Mouse (Mus musculus) stomach, embryonic 15.5 days (tissue): ENCODE data around the gene Synj1. TPM values are rescaled to one million over a fixed set of nuclear protein-coding genes. Genes with fewer than 3 reads are reported as not detected.

Experiments
- ATAC-seq: fragments of 200-750 bp; cut with Nextera tagmentation; 2 replicates; pipeline ENCODE4 v1.8.0; 2017; ENCODE audit warnings: low read depth, moderate number of reproducible peaks, moderate TSS enrichment; ENCODE audit not compliant: insufficient read depth, low FRiP score
- H3K27ac ChIP-seq: fragments of 300-500 bp; sonication (generic); 2 replicates; pipeline ENCODE4 v1.5.1; 2015; ENCODE audit warnings: mild to moderate bottlenecking, inconsistent platforms
- H3K27me3 ChIP-seq: fragments of 300-500 bp; sonication (generic); replicated peaks from 2 replicates; pipeline ENCODE4 v1.6.1; 2015; ENCODE audit warnings: inconsistent platforms
- H3K36me3 ChIP-seq: fragments of 300-500 bp; sonication (generic); 2 replicates; pipeline ENCODE4 v1.6.1; 2015; ENCODE audit warnings: inconsistent platforms
- H3K4me1 ChIP-seq: fragments of 300-500 bp; sonication (generic); 2 replicates; pipeline ENCODE4 v1.6.1; 2015; ENCODE audit warnings: inconsistent platforms
- H3K4me2 ChIP-seq: fragments of 300-500 bp; sonication (generic); 2 replicates; pipeline ENCODE4 v1.6.1; 2015; ENCODE audit warnings: mild to moderate bottlenecking, inconsistent platforms
- H3K4me3 ChIP-seq: fragments of 300-500 bp; sonication (generic); replicated peaks from 2 replicates; pipeline ENCODE4 v1.5.1; 2015; ENCODE audit warnings: inconsistent platforms
- H3K9ac ChIP-seq: fragments of 300-500 bp; sonication (generic); 2 replicates; pipeline ENCODE4 v1.6.1; 2015; ENCODE audit warnings: inconsistent platforms
- H3K9me3 ChIP-seq: fragments of 300-500 bp; sonication (generic); 2 replicates; pipeline ENCODE4 v1.6.1; 2016; ENCODE audit warnings: inconsistent platforms
- WGBS: fragments of 180-500 bp; shearing (Covaris S2); methylation state at CpG from one replicate; pipeline ENCODE4 v1.1.7; 2015; 5-methylcytosine and 5-hydroxymethylcytosine counted together
- microRNA-seq: library from miRNA; unstranded; fragments of <30 nt; microRNA quantifications from one replicate; pipeline ENCODE4, GENCODE M21; 2016
- polyA plus RNA-seq: library from polyadenylated mRNA; unstranded; fragments of >200 nt; fragmentation: Nextera tagmentation; extraction: Ambion mirVana; gene quantifications from 2 replicates; pipeline ENCODE4 v1.2.1, GENCODE M21; 2015

Synj1 gene
- polyA plus RNA-seq, 1 experiment from 2014 or later, result 14.3 TPM

DNA sequence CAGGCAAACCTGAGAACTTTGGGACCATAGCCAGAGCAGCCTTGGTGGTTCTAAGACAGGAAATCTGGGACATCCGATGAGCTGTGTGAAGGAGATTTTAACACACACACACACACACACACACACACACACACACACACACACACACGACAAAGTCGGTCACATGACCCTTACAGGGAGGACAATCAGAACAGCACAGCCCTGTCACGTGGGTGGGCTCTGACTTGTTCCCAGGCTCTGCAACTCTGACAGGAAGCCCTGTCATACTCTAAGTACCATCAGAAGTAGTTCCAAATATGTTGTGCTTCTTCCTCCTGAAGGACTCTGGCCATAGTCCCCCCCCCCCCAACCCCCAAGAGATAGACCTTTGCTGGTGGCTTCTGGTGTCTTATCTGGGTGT, 109.7 kb downstream of the Synj1 start:
- no peak overlapping the region for H3K4me2 ChIP-seq
- WGBS, result 76% methylated on average over 3 of the region's 4 CpGs
- 0 out of 2 replicates have a peak, but pooled peaks cover 5% of the 10 kb centered on the region for H3K27me3 ChIP-seq
- H3K4me1 ChIP-seq, result no peaks in the 10 kb centered on the region
- H3K9me3 ChIP-seq, result no peaks in the 10 kb centered on the region
- H3K9ac ChIP-seq, result no peak overlapping the region
- no peaks in the 10 kb centered on the region for H3K36me3 ChIP-seq
- no peak overlapping the region for H3K4me3 ChIP-seq
- H3K27ac ChIP-seq, result no peak overlapping the region
- ATAC-seq, result no peak

DNA sequence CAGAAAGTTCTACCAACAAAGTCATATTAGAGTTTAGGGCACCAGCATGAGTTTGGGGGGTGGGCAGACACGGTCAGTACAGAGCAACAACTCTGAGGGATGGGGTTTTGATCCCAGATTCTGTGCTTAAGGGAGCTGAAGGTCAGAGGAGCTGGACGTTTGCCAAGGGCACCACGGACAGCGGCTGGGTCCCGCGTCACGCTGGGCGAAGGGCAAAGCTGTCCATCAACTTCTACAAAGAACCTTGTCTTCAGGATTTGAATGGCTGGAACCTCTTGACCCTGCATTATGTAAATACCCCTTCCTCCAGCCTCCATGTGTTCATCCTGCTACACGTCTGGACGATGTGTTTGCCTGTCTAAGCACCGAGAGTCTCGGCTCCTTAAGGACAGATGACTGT, 111.6 kb downstream of the Synj1 start:
- WGBS, result 35% methylated on average over 12 of the region's 12 CpGs
- H3K4me1 ChIP-seq, result no peaks in the 10 kb centered on the region
- no peaks in the 10 kb centered on the region for H3K9me3 ChIP-seq
- no peak overlapping the region for H3K4me3 ChIP-seq
- H3K27me3 ChIP-seq, result 0 out of 2 replicates have a peak, but pooled peaks cover 5% of the 10 kb centered on the region
- no peak overlapping the region for H3K27ac ChIP-seq
- H3K9ac ChIP-seq, result no peak overlapping the region
- H3K36me3 ChIP-seq, result no peaks in the 10 kb centered on the region
- H3K4me2 ChIP-seq, result no peak overlapping the region
- no peak for ATAC-seq

DNA sequence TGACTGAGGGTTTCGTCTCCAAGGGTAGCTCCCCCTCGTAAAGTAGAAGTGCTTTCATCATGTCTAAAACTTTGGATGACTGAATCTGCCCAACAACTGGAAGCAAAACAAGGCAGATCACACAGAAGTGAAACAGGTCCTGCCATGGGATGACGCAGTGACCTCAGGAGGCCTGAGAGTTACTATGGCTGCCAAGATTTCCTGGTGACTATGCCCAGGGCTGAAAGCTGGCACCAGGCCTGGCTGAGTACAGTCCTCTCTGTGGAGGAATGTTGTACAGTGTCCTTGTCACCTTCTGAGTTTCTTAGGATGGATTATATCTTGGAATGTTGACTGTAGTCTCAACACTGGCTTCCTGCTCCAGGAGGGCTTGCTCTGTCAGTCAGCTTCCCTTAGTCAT, 113.5 kb downstream of the Synj1 start:
- no peak for ATAC-seq
- H3K27ac ChIP-seq, result no peak overlapping the region
- H3K4me1 ChIP-seq, result no peaks in the 10 kb centered on the region
- no peak overlapping the region for H3K4me2 ChIP-seq
- no peaks in the 10 kb centered on the region for H3K27me3 ChIP-seq
- 93% methylated on average over 3 of the region's 3 CpGs for WGBS
- H3K36me3 ChIP-seq, result no peaks in the 10 kb centered on the region
- H3K9me3 ChIP-seq, result no peaks in the 10 kb centered on the region
- H3K4me3 ChIP-seq, result no peak overlapping the region
- no peak overlapping the region for H3K9ac ChIP-seq

DNA sequence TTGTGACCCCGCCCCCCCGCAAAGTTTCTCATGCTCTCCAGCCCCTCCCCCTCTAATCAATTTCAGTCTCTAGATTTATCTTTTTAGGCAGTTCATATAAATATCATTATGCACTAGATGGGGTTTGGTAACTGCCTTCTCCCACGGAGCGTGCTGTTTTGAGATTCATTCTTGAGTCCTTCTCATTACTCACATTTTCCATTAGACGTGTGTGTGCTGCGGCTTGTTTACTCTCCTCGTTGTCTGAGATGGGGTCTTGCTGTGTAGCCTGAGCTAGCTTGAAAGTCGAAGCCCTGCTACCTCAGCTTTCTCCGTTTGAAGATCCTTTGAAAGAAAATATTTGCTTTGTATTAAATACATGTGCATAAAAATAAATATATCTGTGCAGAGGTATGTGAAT, 117.3 kb downstream of the Synj1 start:
- H3K9me3 ChIP-seq, result no peaks in the 10 kb centered on the region
- no peak overlapping the region for H3K4me3 ChIP-seq
- no peak overlapping the region for H3K9ac ChIP-seq
- no peaks in the 10 kb centered on the region; the same call in 1 of the 2 replicates for H3K4me1 ChIP-seq
- no peak overlapping the region for H3K4me2 ChIP-seq
- 29% methylated on average over 9 of the region's 9 CpGs for WGBS
- no peak overlapping the region for H3K27ac ChIP-seq
- no peak for ATAC-seq
- H3K27me3 ChIP-seq, result no peaks in the 10 kb centered on the region
- H3K36me3 ChIP-seq, result no peaks in the 10 kb centered on the region

DNA sequence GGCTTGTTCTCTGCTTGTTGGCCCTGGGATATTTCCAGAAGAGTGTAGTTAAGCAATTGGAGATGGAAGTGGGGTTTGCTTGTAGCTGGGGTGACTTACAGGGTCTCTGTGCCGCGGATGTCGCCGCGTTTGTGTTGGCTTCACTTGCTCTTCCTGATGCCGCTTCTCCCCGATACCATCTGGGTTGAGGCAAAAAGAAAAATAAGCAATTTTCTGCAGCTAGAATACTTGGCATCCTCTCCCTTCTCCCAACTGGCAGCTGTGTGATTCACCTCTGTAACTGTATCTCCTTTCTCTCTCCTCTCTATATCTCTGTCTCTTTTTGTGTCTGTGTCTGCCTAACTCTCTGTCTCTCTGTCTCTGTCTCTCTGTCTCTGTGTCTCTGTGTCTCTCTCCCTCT, 118.1 kb downstream of the Synj1 start:
- H3K36me3 ChIP-seq, result no peaks in the 10 kb centered on the region
- WGBS, result 72% methylated on average over 7 of the region's 7 CpGs
- ATAC-seq, result no peak
- no peak overlapping the region for H3K27ac ChIP-seq
- H3K27me3 ChIP-seq, result no peaks in the 10 kb centered on the region
- H3K4me2 ChIP-seq, result no peak overlapping the region
- no peak overlapping the region for H3K4me3 ChIP-seq
- no peak overlapping the region for H3K9ac ChIP-seq
- no peaks in the 10 kb centered on the region; the same call in 1 of the 2 replicates for H3K4me1 ChIP-seq
- H3K9me3 ChIP-seq, result no peaks in the 10 kb centered on the region

DNA sequence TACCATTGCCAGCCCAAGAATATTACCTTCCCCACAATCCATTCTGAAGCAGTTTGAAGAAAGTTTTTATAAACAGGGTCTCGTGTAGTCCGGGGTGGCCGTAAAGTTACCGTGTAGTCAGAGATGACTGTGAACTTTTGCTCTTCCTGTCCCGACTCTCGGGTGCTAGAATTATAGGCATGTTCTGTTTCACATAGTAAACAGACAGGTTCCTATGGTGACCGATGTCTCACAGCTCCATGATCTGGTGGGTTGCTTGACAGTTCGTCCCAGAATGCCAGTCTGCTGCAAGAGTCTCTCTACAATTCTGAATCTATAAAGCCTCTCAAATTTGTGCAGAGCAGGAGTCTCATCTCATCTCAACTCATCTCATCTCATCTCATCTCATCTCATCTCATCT, 119.0 kb downstream of the Synj1 start:
- no peak overlapping the region for H3K4me2 ChIP-seq
- no peak overlapping the region for H3K4me3 ChIP-seq
- H3K27ac ChIP-seq, result no peak overlapping the region
- no peak for ATAC-seq
- H3K9me3 ChIP-seq, result no peaks in the 10 kb centered on the region
- no peak overlapping the region for H3K9ac ChIP-seq
- no peaks in the 10 kb centered on the region for H3K27me3 ChIP-seq
- no peaks in the 10 kb centered on the region for H3K36me3 ChIP-seq
- no peaks in the 10 kb centered on the region; the same call in 1 of the 2 replicates for H3K4me1 ChIP-seq
- WGBS, result 27% methylated on average over 8 of the region's 8 CpGs

DNA sequence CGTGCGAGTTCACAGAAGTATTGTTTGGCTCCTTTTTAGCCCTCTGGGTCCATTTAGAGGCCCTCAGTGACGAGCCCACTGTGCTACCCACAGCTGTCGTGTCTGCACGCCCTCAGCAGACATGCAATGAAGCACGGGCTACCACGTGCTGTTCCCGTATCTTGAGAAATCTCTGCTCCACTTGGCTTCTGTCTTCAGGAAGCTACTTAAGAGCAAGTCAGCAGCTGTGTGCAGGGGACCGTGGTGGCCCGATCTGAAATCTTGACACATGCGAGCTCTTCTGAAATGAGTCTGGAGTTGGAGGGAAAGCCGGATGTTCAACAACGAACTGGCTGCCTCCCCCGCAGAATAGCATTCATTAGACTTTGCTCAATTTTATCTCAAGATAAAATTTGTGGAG, 119.5 kb downstream of the Synj1 start:
- Histone ChIP-seq H3K27me3 (no peaks in the 10 kb centered on the region), H3K27ac (no peak overlapping the region), H3K9me3 (no peaks in the 10 kb centered on the region), H3K4me1 (no peaks in the 10 kb centered on the region; the same call in 1 of the 2 replicates), H3K9ac (no peak overlapping the region), H3K4me3 (no peak overlapping the region), H3K36me3 (no peaks in the 10 kb centered on the region), H3K4me2 (no peak overlapping the region)
- no peak for ATAC-seq
- WGBS, result 58% methylated on average over 14 of the region's 14 CpGs

DNA sequence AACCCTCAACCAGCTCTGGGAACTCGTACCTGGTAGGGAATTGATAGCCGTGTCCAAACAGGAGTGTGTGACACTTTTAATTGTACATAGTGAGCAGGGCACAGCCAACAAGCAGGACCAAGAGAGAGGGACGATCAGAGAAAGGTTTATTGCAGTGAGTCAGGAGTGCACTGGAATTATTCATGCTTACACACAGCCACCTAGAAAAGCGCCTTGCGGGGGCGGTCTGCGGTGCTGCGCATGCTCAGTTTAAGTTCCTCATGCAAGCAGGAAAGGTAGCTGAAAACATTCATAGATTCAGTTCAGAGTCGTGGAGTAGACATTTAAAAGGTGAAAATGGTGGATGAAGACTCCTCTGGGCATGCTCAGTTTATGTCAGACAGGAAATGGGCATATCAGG, 120.4 kb downstream of the Synj1 start:
- no peaks in the 10 kb centered on the region for H3K27me3 ChIP-seq
- H3K4me2 ChIP-seq, result no peak overlapping the region
- H3K27ac ChIP-seq, result no peak overlapping the region
- H3K9ac ChIP-seq, result no peak overlapping the region
- no peaks in the 10 kb centered on the region for H3K9me3 ChIP-seq
- H3K4me3 ChIP-seq, result no peak overlapping the region
- no peaks in the 10 kb centered on the region; the same call in 1 of the 2 replicates for H3K4me1 ChIP-seq
- WGBS, result 87% methylated on average over 9 of the region's 9 CpGs
- no peak for ATAC-seq
- H3K36me3 ChIP-seq, result no peaks in the 10 kb centered on the region

Small RNA genes within 50 kb of the gene (microRNA-seq; reads per million reads assigned to microRNA genes)
- not detected for gene Gm22933

Other genes starting within 250 kb of the Synj1 start
- 6.4 and 9.0 TPM in 2 replicates for gene Urb1, start 200.9 kb downstream of the Synj1 start, polyA plus RNA-seq
- gene Eva1c, start 184.6 kb downstream of the Synj1 start, polyA plus RNA-seq, result 1.7 and 1.9 TPM in 2 replicates
- gene Cfap298, start 76.2 kb downstream of the Synj1 start, polyA plus RNA-seq, result 40.1 and 42.7 TPM in 2 replicates
- gene Paxbp1, start 33.2 kb upstream of the Synj1 start, polyA plus RNA-seq, result 49.8 and 52.7 TPM in 2 replicates
- gene 4932438H23Rik, start 83.8 kb upstream of the Synj1 start, polyA plus RNA-seq, result 0.10 TPM in 1 of 2 replicates, not detected in the other
- not detected in 2 replicates for gene Olig2, start 214.1 kb upstream of the Synj1 start, polyA plus RNA-seq